Mouse (Mus musculus) forebrain, postnatal 0 days (tissue): ENCODE results near the gene Nedd4. TPM values are rescaled to one million over a fixed set of nuclear protein-coding genes. Genes with fewer than 3 reads are reported as not detected.

Experiments used
- ATAC-seq: fragments of 200-750 bp; cut with Nextera tagmentation; 2 replicates; pipeline ENCODE4 v1.8.0; 2017; ENCODE audit warnings: mild to moderate bottlenecking, moderate library complexity
- DNase-seq: peaks from one replicate; pipeline ENCODE4 v3.0.0-alpha.2; 2015
- H3K27ac ChIP-seq: fragments of 300-500 bp; sonication (generic); 2 replicates; pipeline ENCODE4 v1.5.1; 2014; ENCODE audit warnings: low read depth, mild to moderate bottlenecking, antibody characterized with exemption, low read length, moderate library complexity, mixed read lengths
- H3K27me3 ChIP-seq: fragments of 300-500 bp; sonication (generic); 2 replicates; pipeline ENCODE4 v1.6.1; 2014; ENCODE audit warnings: mild to moderate bottlenecking, low read length, mixed read lengths; ENCODE audit not compliant: insufficient read depth
- H3K36me3 ChIP-seq: fragments of 300-500 bp; sonication (generic); 2 replicates; pipeline ENCODE4 v1.6.1; 2014; ENCODE audit warnings: mild to moderate bottlenecking, moderate library complexity; ENCODE audit not compliant: insufficient read depth
- H3K4me1 ChIP-seq: fragments of 300-500 bp; sonication (generic); 2 replicates; pipeline ENCODE4 v1.6.1; 2014; ENCODE audit warnings: antibody characterized with exemption; ENCODE audit not compliant: insufficient read depth
- H3K4me2 ChIP-seq: fragments of 300-500 bp; sonication (generic); 2 replicates; pipeline ENCODE4 v1.6.1; 2014; ENCODE audit warnings: low read depth, mild to moderate bottlenecking, moderate library complexity
- H3K4me3 ChIP-seq: fragments of 300-500 bp; sonication (generic); 2 replicates; pipeline ENCODE4 v1.5.1; 2014; ENCODE audit warnings: low read depth, low read length, mixed read lengths
- H3K9ac ChIP-seq: fragments of 300-500 bp; sonication (generic); 2 replicates; pipeline ENCODE4 v1.6.1; 2014; ENCODE audit warnings: mild to moderate bottlenecking
- H3K9me3 ChIP-seq: fragments of 300-500 bp; sonication (generic); 2 replicates; pipeline ENCODE4 v1.6.1; 2016; ENCODE audit warnings: low read length
- CTCF ChIP-seq: sonication (generic); IDR thresholded peaks from 2 replicates; pipeline ENCODE4 v1.5.1; 2016; ENCODE audit warnings: antibody characterized with exemption, control low read depth, low read depth
- WGBS: fragments of 180-500 bp; shearing (Covaris S2); extraction: QIAGEN DNeasy Blood & Tissue Kit; methylation state at CpG from one replicate; pipeline ENCODE4 v1.1.7; 2014; 5-methylcytosine and 5-hydroxymethylcytosine counted together
- polyA plus RNA-seq: library from polyadenylated mRNA; unstranded; fragments of >200 nt; fragmentation: Nextera tagmentation; extraction: Ambion mirVana; gene quantifications from 2 replicates; pipeline ENCODE4 v1.2.1, GENCODE M21; 2015
- total RNA-seq: library from RNA; depleted of rRNA; stranded (reverse); fragments of >200 nt; gene quantifications from 2 replicates; pipeline ENCODE4 v1.2.3, GENCODE M21; 2014

Gene Nedd4
- total and polyA plus RNA-seq, 2 experiments from 2014 or later: 278 to 472 TPM

- ATAC-seq: no peak
- H3K4me2 ChIP-seq: no peak overlapping the region
- no peak for DNase-seq
- no peak overlapping the region for H3K27ac ChIP-seq
- H3K27me3 ChIP-seq: no peaks in the 10 kb centered on the region
- 87% methylated on average over 1 of the region's 1 CpGs for WGBS
- no peaks in the 10 kb centered on the region for H3K36me3 ChIP-seq
- 0 out of 2 replicates have a peak, but pooled peaks cover 3% of the 10 kb centered on the region for H3K4me1 ChIP-seq
- no peak overlapping the region for H3K9ac ChIP-seq
- no peak overlapping the region for H3K4me3 ChIP-seq
- H3K9me3 ChIP-seq: no peaks in the 10 kb centered on the region
- no peak for TF ChIP-seq CTCF
These were observed 29.9 kb upstream of the Nedd4 start for GRCm38 (mm10) chr9:72632198-72632597.

GRCm38 (mm10) chr9:72635134-72635533, 27.0 kb upstream of the Nedd4 start:
- Histone ChIP-seq H3K27me3 (no peaks in the 10 kb centered on the region), H3K4me3 (no peak overlapping the region), H3K9me3 (no peaks in the 10 kb centered on the region), H3K9ac (no peak overlapping the region), H3K36me3 (no peaks in the 10 kb centered on the region), H3K27ac (no peak overlapping the region), H3K4me1 (no peaks in the 10 kb centered on the region), H3K4me2 (no peak overlapping the region)
- peak; percentile 85 for TF ChIP-seq CTCF
- DNase-seq: peak; percentile 68
- ATAC-seq: no peak

DNA sequence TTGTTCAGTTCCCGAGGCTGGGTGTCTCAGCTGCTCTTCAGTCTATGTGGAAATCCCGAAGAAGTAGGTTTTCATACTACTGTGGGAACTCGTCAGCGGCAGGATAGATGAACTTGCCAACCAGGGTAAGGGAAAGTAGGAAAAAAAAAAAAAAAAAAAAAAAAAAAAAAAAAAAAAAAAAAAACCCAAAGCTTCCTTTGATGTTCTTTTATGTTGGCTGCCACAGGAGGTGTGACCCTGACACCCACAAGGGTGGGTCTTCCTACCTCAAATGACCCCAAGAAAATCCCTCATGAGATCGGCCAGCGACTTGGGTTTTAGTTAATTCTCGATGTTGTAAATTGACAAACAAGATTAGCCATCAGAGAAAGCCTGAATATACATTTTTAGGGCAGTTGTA, 25.6 kb upstream of the Nedd4 start:
- H3K4me2 ChIP-seq: no peak overlapping the region
- no peak overlapping the region for H3K9ac ChIP-seq
- ATAC-seq (no peak), DNase-seq (no peak)
- TF ChIP-seq CTCF: no peak
- H3K27me3 ChIP-seq: no peaks in the 10 kb centered on the region
- 83% methylated on average over 7 of the region's 7 CpGs for WGBS
- H3K4me3 ChIP-seq: no peak overlapping the region
- no peaks in the 10 kb centered on the region for H3K36me3 ChIP-seq
- peaks cover 6% of the 10 kb centered on the region; the same call in 1 of the 2 replicates for H3K4me1 ChIP-seq
- no peak overlapping the region for H3K27ac ChIP-seq
- H3K9me3 ChIP-seq: no peaks in the 10 kb centered on the region

DNA sequence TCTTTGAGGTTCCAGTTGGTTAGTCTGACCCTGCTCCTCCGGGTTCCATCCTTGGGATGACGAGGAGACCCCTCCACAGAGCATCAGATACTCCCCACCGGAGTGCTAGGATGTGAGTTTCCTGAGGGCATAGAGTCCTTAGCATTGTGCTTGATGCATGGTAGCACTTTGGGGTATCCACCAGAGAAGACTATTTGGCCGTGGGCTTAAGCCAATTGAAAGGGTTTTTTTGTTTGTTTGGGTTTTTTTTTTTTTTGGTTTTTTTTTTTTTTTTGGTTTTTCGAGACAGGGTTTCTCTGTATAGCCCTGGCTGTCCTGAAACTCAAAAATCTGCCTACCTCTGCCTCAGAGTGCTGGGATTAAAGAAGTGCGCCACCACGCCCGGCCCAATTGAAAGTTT, 24.9 kb upstream of the Nedd4 start:
- Histone ChIP-seq H3K27ac (no peak overlapping the region), H3K4me1 (peaks cover 6% of the 10 kb centered on the region; the same call in 1 of the 2 replicates), H3K4me2 (no peak overlapping the region), H3K4me3 (no peak overlapping the region), H3K36me3 (no peaks in the 10 kb centered on the region), H3K9ac (no peak overlapping the region), H3K9me3 (no peaks in the 10 kb centered on the region), H3K27me3 (no peaks in the 10 kb centered on the region)
- DNase-seq (no peak), ATAC-seq (no peak)
- TF ChIP-seq CTCF: no peak
- WGBS: 72% methylated on average over 8 of the region's 8 CpGs

- Histone ChIP-seq H3K9ac (peak overlapping the region; percentile 47), H3K9me3 (no peaks in the 10 kb centered on the region), H3K27me3 (no peaks in the 10 kb centered on the region), H3K36me3 (no peaks in the 10 kb centered on the region), H3K27ac (peak overlapping the region; percentile 86), H3K4me3 (peak overlapping the region; percentile 24), H3K4me1 (peaks cover 8% of the 10 kb centered on the region; the same call in 1 of the 2 replicates), H3K4me2 (peak overlapping the region; percentile 50)
- 34% methylated on average over 9 of the region's 9 CpGs for WGBS
- ATAC-seq: peak; percentile 88
- DNase-seq: peak; percentile 78
- no peak for TF ChIP-seq CTCF
These were observed 22.9 kb upstream of the Nedd4 start for GRCm38 (mm10) chr9:72638951-72639842.

GRCm38 (mm10) chr9:72639843-72640621, 22.1 kb upstream of the Nedd4 start:
- 1% methylated on average over 27 of the region's 27 CpGs for WGBS
- H3K4me2 ChIP-seq: peak overlapping the region; percentile 50
- no peaks in the 10 kb centered on the region for H3K27me3 ChIP-seq
- peak overlapping the region; percentile 86 for H3K27ac ChIP-seq
- peak overlapping the region; percentile 47 for H3K9ac ChIP-seq
- peak overlapping the region; percentile 24 for H3K4me3 ChIP-seq
- ATAC-seq (peak; percentile 91), DNase-seq (peak; percentile 79)
- peaks cover 10% of the 10 kb centered on the region; the same call in 1 of the 2 replicates for H3K4me1 ChIP-seq
- no peaks in the 10 kb centered on the region for H3K9me3 ChIP-seq
- TF ChIP-seq CTCF: no peak
- no peaks in the 10 kb centered on the region for H3K36me3 ChIP-seq
